7 mouse cellular contexts compared by ENCODE assay signal in genomic region chr9:16502673-16503343, GRCm38 (mm10). TPM values are rescaled to one million over a fixed set of nuclear protein-coding genes. Genes with fewer than 3 reads are reported as not detected.
DNase-seq lines count a peak whose midpoint lies in the region; ATAC-seq and TF ChIP-seq lines count a peak whose summit lies in the region.

No protein-coding gene starts in this region.

- H3K27ac ChIP-seq in kidney, postnatal 0 days, result no peak overlapping the region
- H3K27ac ChIP-seq in embryonic facial prominence, embryonic 13.5 days, result peak overlapping the region; percentile 48; the same call in 1 of the 2 replicates
- H3K27ac ChIP-seq in hindbrain, embryonic 14.5 days, result peak overlapping the region; percentile 94
- peak overlapping the region; percentile 94 for H3K27ac ChIP-seq in midbrain, embryonic 14.5 days (replicated peaks; ENCODE audit: low read depth, low read length)

- H3K4me3 ChIP-seq in kidney, postnatal 0 days (replicated peaks; ENCODE audit: low read depth, low read length), result peak overlapping the region; percentile 63
- H3K4me3 ChIP-seq in embryonic facial prominence, embryonic 13.5 days, result peak overlapping the region; percentile 62
- peak overlapping the region; percentile 66 for H3K4me3 ChIP-seq in hindbrain, embryonic 14.5 days (replicated peaks; ENCODE audit: low read length)
- peak overlapping the region; percentile 70 for H3K4me3 ChIP-seq in midbrain, embryonic 14.5 days (replicated peaks; ENCODE audit: low read depth, low read length)

- peak overlapping the region; percentile 97 for H3K4me2 ChIP-seq in kidney, postnatal 0 days (ENCODE audit: low read length)
- H3K4me2 ChIP-seq in embryonic facial prominence, embryonic 13.5 days, result peak overlapping the region; percentile 96
- peak overlapping the region; percentile 74 for H3K4me2 ChIP-seq in hindbrain, embryonic 14.5 days (replicated peaks)
- peak overlapping the region; percentile 73 for H3K4me2 ChIP-seq in midbrain, embryonic 14.5 days (ENCODE audit: low read length)

- 11% methylated on average over 13 of the region's 13 CpGs for WGBS in kidney, postnatal 0 days
- WGBS in embryonic facial prominence, embryonic 13.5 days, result 9% methylated on average over 13 of the region's 13 CpGs
- 8% methylated on average over 13 of the region's 13 CpGs for WGBS in hindbrain, embryonic 14.5 days
- WGBS in midbrain, embryonic 14.5 days, result 13% methylated on average over 13 of the region's 13 CpGs

- no peaks in the 10 kb centered on the region for H3K27me3 ChIP-seq in kidney, postnatal 0 days (ENCODE audit: insufficient read depth, low read length)
- peaks cover 26% of the 10 kb centered on the region for H3K27me3 ChIP-seq in embryonic facial prominence, embryonic 13.5 days
- H3K27me3 ChIP-seq in hindbrain, embryonic 14.5 days (ENCODE audit: control insufficient read depth, insufficient read depth, low read length), result no peaks in the 10 kb centered on the region
- no peaks in the 10 kb centered on the region for H3K27me3 ChIP-seq in midbrain, embryonic 14.5 days (ENCODE audit: control insufficient read depth, insufficient read depth, low read length)

- ATAC-seq in kidney, postnatal 0 days (replicated peaks; ENCODE audit: low FRiP score, low read depth), result no peak
- ATAC-seq in embryonic facial prominence, embryonic 13.5 days (ENCODE audit: insufficient number of reproducible peaks, insufficient read depth, low FRiP score, low TSS enrichment, low read depth), result no peak
- ATAC-seq in hindbrain, embryonic 14.5 days (ENCODE audit: low FRiP score), result no peak
- ATAC-seq in midbrain, embryonic 14.5 days (ENCODE audit: low FRiP score, low TSS enrichment), result no peak

- H3K4me1 ChIP-seq in kidney, postnatal 0 days (replicated peaks; ENCODE audit: insufficient read depth, low read length), result no peaks in the 10 kb centered on the region
- H3K4me1 ChIP-seq in embryonic facial prominence, embryonic 13.5 days, result peaks cover 13% of the 10 kb centered on the region; the same call in 1 of the 2 replicates
- peaks cover 19% of the 10 kb centered on the region for H3K4me1 ChIP-seq in hindbrain, embryonic 14.5 days (replicated peaks; ENCODE audit: control insufficient read depth, insufficient read depth, low read length)
- peaks cover 16% of the 10 kb centered on the region for H3K4me1 ChIP-seq in midbrain, embryonic 14.5 days (ENCODE audit: control insufficient read depth, insufficient read depth, low read length)

- no peak for TF ChIP-seq CTCF in kidney, postnatal 0 days (IDR thresholded peaks at IDR 0.05; ENCODE audit: low read depth)

- no peaks in the 10 kb centered on the region for H3K9me3 ChIP-seq in kidney, postnatal 0 days (replicated peaks; ENCODE audit: low read length)
- H3K9me3 ChIP-seq in embryonic facial prominence, embryonic 13.5 days, result no peaks in the 10 kb centered on the region
- no peaks in the 10 kb centered on the region for H3K9me3 ChIP-seq in hindbrain, embryonic 14.5 days (ENCODE audit: control insufficient read depth, low read length)
- no peaks in the 10 kb centered on the region for H3K9me3 ChIP-seq in midbrain, embryonic 14.5 days (ENCODE audit: control insufficient read depth, low read length)

- DNase-seq in kidney, postnatal 0 days (ENCODE audit: low spot score), result no peak
- DNase-seq in kidney, adult 18-20 months, result no peak
- DNase-seq in hindbrain, embryonic 14.5 days (ENCODE audit: low spot score), result no peak
- DNase-seq in midbrain, embryonic 14.5 days, result peak; percentile 27
- DNase-seq in ovary, postnatal 36 days (ENCODE audit: low spot score), result no peak
- DNase-seq in layer of hippocampus, postnatal 36 days, result no peak

- no peaks in the 10 kb centered on the region for H3K36me3 ChIP-seq in kidney, postnatal 0 days (ENCODE audit: insufficient read depth, low read length)
- no peaks in the 10 kb centered on the region for H3K36me3 ChIP-seq in embryonic facial prominence, embryonic 13.5 days
- no peaks in the 10 kb centered on the region for H3K36me3 ChIP-seq in hindbrain, embryonic 14.5 days (replicated peaks; ENCODE audit: control insufficient read depth, insufficient read depth)
- no peaks in the 10 kb centered on the region for H3K36me3 ChIP-seq in midbrain, embryonic 14.5 days (ENCODE audit: control insufficient read depth, insufficient read depth, low read length)

- H3K9ac ChIP-seq in kidney, postnatal 0 days (ENCODE audit: low read depth, low read length), result no peak overlapping the region
- peak overlapping the region; percentile 74; the same call in 1 of the 2 replicates for H3K9ac ChIP-seq in embryonic facial prominence, embryonic 13.5 days
- H3K9ac ChIP-seq in hindbrain, embryonic 14.5 days, result peak overlapping the region; percentile 81
- 0 out of 2 replicates have a peak overlapping the region, but pooled peaks have one; percentile 80 for H3K9ac ChIP-seq in midbrain, embryonic 14.5 days (replicated peaks; ENCODE audit: low read length)

RNA-seq across cellular contexts. Expression of gene Fat3, which starts 1.7 kb away (rescaled TPM):
- 1.3 and 1.5 TPM in 2 replicates for polyA plus RNA-seq in kidney, postnatal 0 days (2015; fragmentation: Nextera tagmentation; extraction: Ambion mirVana)
- polyA plus RNA-seq in embryonic facial prominence, embryonic 13.5 days (2015; fragmentation: Nextera tagmentation; extraction: Ambion mirVana), result 3.4 and 3.5 TPM in 2 replicates
- polyA plus RNA-seq in hindbrain, embryonic 14.5 days (2014; fragmentation: Nextera tagmentation; extraction: Ambion mirVana), result 17.5 and 18.7 TPM in 2 replicates
- 22.0 and 27.6 TPM in 2 replicates for polyA plus RNA-seq in midbrain, embryonic 14.5 days (2014; fragmentation: Nextera tagmentation; extraction: Ambion mirVana)
- 10 to 100 TPM; 35.3 to 40.1 TPM for total RNA-seq in layer of hippocampus, postnatal 36 days (2021)
